Mouse (Mus musculus) embryonic fibroblast, embryonic 13.5 days (primary cell): ENCODE results near the gene Wdcp.

Source experiments
- CTCF ChIP-seq: IDR thresholded peaks from 2 replicates; pipeline ENCODE4 v1.5.1; 2011; ENCODE audit warnings: mild to moderate bottlenecking, control low read depth, low read length, moderate library complexity, borderline replicate concordance; ENCODE audit not compliant: insufficient read depth
- POLR2A ChIP-seq: IDR thresholded peaks from 2 replicates; pipeline ENCODE4 v1.6.1; 2011; ENCODE audit warnings: low read depth, mild to moderate bottlenecking, control low read depth, low read length, moderate library complexity

DNA sequence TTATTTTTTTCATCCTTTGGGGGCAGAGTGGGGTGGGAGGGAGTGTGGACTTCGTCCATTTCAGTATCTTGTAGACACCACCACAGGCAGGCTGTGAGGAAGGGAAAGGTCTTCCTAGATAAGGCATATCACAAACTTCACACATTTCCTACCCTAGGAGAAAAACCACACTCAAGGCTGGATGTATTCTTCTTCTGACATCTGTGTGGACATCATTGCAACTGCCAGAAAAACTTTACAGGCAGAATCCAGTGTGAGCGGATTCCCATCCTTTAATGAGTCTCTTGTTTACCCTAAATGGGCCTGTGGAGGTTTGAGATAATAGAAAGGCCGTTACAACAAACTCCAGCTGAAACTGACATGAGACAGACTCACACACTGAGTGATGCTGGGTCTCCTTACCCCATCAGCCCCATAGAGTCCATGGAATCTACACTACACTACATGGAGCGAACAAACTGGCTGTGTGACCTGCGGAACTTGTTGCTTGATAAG lies 29.9 kb downstream of the Wdcp start:
- TF ChIP-seq CTCF = no peak
- no peak for TF ChIP-seq POLR2A
